Mouse (Mus musculus) hindbrain, embryonic 10.5 days (tissue): Measurements from ENCODE around the gene Vasp. TPM values are rescaled to one million over a fixed set of nuclear protein-coding genes. Genes with fewer than 3 reads are reported as not detected.
A peak's percentile ranks its signal among the peaks of the same experiment; 100 is the strongest.

Source experiments
- DNase-seq: peaks from one replicate; pipeline ENCODE4 v3.0.0-alpha.2; 2017; ENCODE audit warnings: low spot score
- H3K27ac ChIP-seq: fragments of 300-500 bp; sonication (generic); 2 replicates; pipeline ENCODE4 v1.5.1; 2016; ENCODE audit warnings: mild to moderate bottlenecking, moderate library complexity
- H3K27me3 ChIP-seq: fragments of 300-500 bp; sonication (generic); 2 replicates; pipeline ENCODE4 v1.6.1; 2016; ENCODE audit warnings: mild to moderate bottlenecking; ENCODE audit not compliant: poor library complexity, insufficient read depth, severe bottlenecking
- H3K36me3 ChIP-seq: fragments of 300-500 bp; sonication (generic); 2 replicates; pipeline ENCODE4 v1.6.1; 2016; ENCODE audit warnings: mild to moderate bottlenecking, moderate library complexity
- H3K4me1 ChIP-seq: fragments of 300-500 bp; sonication (generic); replicated peaks from 2 replicates; pipeline ENCODE4 v1.6.1; 2016; ENCODE audit warnings: mild to moderate bottlenecking
- H3K4me3 ChIP-seq: fragments of 300-500 bp; sonication (generic); 2 replicates; pipeline ENCODE4 v1.5.1; 2016; ENCODE audit warnings: mild to moderate bottlenecking, moderate library complexity
- H3K9me3 ChIP-seq: fragments of 300-500 bp; sonication (generic); 2 replicates; pipeline ENCODE4 v1.6.1; 2016; ENCODE audit warnings: mild to moderate bottlenecking, moderate library complexity
- WGBS: fragments of 180-500 bp; shearing (Covaris S2); methylation state at CpG from one replicate; pipeline ENCODE4 v1.1.7; 2016; 5-methylcytosine and 5-hydroxymethylcytosine counted together
- polyA plus RNA-seq: library from polyadenylated mRNA; unstranded; fragments of >200 nt; fragmentation: Nextera tagmentation; extraction: Ambion mirVana; gene quantifications from 2 replicates; pipeline ENCODE4 v1.2.1, GENCODE M21; 2016

Gene Vasp
- polyA plus RNA-seq, result 58.8 and 62.0 TPM in 2 replicates

DNA sequence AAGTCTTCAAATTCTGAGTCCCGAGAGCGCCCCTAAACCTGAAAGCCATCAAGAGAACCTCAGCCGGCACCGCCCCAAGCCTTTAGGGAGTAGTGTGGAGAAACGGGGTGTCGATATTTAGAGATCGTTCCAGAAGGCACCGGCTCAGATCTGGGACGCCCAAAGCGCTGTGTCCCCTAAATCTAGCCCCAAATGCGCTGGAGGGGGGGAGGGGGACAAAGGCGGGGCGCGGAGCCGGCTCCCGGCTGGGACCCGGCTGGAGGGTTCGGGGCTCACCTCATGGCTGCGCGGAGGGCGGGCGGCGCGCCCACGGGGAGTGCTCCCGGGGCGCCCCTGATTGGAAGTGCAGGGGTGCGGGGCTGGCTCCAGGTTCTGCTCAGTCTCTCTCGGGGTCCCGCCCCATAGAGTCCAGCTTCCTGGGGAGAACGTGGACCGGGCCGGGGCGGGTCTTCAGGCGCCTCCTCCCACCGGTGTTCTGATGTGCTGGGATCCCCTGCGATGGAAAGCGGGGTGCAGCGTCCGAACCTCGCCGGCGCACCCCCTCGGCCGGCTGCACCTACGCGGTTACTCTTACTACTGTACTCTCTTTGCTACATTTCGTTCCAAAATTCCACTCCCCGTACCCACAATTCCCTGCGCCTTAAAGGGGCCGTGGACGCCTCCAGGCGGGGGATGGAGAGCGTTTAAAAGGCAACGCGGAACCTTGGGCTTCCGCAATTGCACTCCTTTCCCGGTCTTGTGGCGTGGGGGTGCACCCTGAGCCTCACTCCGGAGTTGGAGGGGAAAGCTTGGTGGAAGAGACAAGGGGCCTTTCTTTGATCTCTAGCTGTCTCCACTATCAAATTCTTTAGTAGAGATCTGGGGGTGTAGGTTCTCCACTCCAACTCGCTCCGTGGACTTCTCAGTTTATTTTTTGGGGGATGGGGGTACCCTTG is at the start of gene Vasp:
TSS of gene Vasp (minus strand) at position 580 of the 935 bp plus-strand sequence.
- peaks cover 13% of the 10 kb centered on the region for H3K36me3 ChIP-seq
- peak; percentile 85 for DNase-seq
- H3K27ac ChIP-seq, result peak within 1 kb of the TSS; percentile 95
- peaks cover 41% of the 10 kb centered on the region for H3K4me1 ChIP-seq
- no peaks in the 10 kb centered on the region for H3K27me3 ChIP-seq
- H3K4me3 ChIP-seq, result peak within 1 kb of the TSS; percentile 99
- H3K9me3 ChIP-seq, result no peaks in the 10 kb centered on the region
- under 1% methylated on average over 62 of the region's 62 CpGs for WGBS

DNA sequence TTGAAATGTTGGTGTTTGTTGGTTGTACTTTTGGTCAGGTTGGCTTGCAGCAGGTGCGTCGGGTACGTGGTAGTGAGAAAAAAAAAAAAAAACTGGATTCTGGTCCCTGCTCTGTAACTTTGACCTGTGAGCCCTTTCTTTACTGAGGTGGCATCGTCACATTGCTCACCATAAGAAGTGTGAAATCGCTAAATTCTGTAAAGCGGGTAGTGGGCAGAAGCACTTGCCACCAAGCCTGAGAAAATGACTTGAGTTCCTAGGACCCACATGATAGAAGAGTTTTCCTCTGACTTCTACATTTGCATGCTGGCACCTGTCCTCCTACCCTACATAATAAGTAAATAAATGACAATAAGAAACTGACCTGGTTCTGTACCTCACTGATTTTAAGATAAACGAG is 49.0 kb upstream of the Vasp start:
- peaks cover 34% of the 10 kb centered on the region for H3K4me1 ChIP-seq
- DNase-seq, result no peak
- H3K9me3 ChIP-seq, result no peaks in the 10 kb centered on the region
- WGBS, result 42% methylated on average over 7 of the region's 7 CpGs
- H3K27me3 ChIP-seq, result peaks cover 41% of the 10 kb centered on the region
- H3K4me3 ChIP-seq, result peak overlapping the region; percentile 59; the same call in 1 of the 2 replicates
- H3K27ac ChIP-seq, result peak overlapping the region; percentile 79
- no peaks in the 10 kb centered on the region for H3K36me3 ChIP-seq

DNA sequence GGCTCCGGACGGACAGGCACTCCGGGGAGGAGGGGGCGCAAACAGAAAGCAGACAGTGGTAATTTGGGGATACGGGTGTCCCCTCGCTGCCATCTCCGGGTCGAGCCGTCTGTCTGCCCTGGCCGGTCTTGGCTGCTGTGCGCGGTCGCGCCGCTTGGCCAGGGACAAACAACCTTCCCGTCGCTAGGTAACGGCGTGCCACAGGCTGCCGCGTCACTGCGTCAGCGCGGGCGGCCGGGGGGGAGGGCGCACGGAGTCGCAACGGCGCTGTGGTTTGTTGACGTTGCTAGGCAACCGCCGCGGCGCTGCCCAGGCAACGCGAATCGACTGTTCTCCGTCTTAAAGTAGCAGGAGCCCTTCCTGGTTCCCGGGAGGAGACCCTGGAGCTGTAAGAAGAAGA is 48.3 kb upstream of the Vasp start:
- peaks cover 34% of the 10 kb centered on the region for H3K4me1 ChIP-seq
- no peaks in the 10 kb centered on the region for H3K36me3 ChIP-seq
- no peaks in the 10 kb centered on the region for H3K9me3 ChIP-seq
- DNase-seq, result peak; percentile 98
- H3K27ac ChIP-seq, result peak overlapping the region; percentile 79
- H3K4me3 ChIP-seq, result peak overlapping the region; percentile 59
- peaks cover 48% of the 10 kb centered on the region for H3K27me3 ChIP-seq
- WGBS, result under 1% methylated on average over 41 of the region's 41 CpGs

DNA sequence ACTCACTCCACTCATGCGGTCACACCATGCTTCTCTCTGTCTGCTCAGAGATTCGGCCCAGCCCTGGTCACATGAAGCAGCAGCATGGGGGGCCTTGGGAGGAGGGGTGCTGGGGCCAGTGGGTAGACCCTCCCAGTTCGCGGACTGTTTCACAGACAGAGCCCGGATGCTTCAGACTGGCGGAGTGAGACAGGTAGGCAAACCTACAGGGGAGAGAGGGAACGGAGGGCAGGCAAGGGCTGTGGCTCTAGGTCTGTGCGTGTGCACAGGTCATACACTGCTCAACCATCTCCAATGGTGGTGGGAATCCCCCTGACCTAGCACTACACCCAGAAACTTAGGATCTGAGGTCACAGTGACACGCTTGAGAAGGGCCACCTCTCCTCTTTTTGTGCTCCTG is 47.8 kb upstream of the Vasp start:
- Histone ChIP-seq H3K27me3 (peaks cover 52% of the 10 kb centered on the region), H3K4me3 (peak overlapping the region; percentile 59), H3K27ac (peak overlapping the region; percentile 79), H3K36me3 (no peaks in the 10 kb centered on the region), H3K4me1 (peaks cover 34% of the 10 kb centered on the region), H3K9me3 (no peaks in the 10 kb centered on the region)
- no peak for DNase-seq
- 22% methylated on average over 9 of the region's 9 CpGs for WGBS

DNA sequence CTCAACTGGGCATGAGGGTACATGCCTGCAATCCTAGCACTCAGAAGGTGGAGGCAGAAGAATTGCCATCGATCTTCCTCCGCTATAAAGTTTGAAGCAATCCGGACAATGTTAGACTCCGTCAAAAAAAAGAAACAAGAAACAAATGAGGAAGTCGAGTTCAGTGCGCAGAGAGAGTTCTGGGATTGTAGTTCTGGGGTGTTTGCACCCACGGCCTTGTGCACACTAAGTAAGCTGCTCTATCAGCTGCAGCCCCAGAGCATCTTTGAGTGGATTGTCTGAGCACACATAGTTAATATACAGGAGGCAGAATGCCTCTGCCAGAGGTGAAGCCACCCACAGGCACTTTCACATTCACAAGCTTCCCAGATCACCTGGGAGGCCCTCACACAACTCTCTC is 47.1 kb upstream of the Vasp start:
- H3K9me3 ChIP-seq, result no peaks in the 10 kb centered on the region
- no peak overlapping the region for H3K27ac ChIP-seq
- H3K4me3 ChIP-seq, result no peak overlapping the region
- peaks cover 34% of the 10 kb centered on the region for H3K4me1 ChIP-seq
- H3K27me3 ChIP-seq, result peaks cover 60% of the 10 kb centered on the region
- WGBS, result 83% methylated on average over 7 of the region's 7 CpGs
- DNase-seq, result no peak
- no peaks in the 10 kb centered on the region for H3K36me3 ChIP-seq

DNA sequence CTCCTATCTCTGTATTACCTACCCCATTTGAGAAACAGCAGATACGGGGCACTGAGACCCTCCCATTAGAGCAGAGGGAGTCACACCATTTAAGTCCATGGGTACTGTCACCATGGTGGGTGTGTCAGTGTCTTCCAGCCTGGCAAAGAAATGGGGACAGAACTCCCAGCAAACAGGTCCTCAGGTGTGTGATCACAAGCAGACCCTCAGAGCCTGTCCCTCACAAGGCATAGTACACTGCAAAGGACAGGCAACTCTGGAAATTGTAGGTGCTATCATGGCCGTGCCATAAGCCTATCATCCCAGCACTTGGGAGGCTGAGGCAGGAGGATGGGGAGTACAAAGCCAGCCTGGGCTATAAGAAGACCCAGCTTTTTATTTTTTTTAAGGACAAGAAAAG is 46.6 kb upstream of the Vasp start:
- no peak overlapping the region for H3K4me3 ChIP-seq
- H3K27me3 ChIP-seq, result peaks cover 65% of the 10 kb centered on the region
- H3K4me1 ChIP-seq, result peaks cover 34% of the 10 kb centered on the region
- WGBS, result 75% methylated on average over 2 of the region's 2 CpGs
- no peak for DNase-seq
- no peak overlapping the region for H3K27ac ChIP-seq
- H3K36me3 ChIP-seq, result no peaks in the 10 kb centered on the region
- no peaks in the 10 kb centered on the region for H3K9me3 ChIP-seq

DNA sequence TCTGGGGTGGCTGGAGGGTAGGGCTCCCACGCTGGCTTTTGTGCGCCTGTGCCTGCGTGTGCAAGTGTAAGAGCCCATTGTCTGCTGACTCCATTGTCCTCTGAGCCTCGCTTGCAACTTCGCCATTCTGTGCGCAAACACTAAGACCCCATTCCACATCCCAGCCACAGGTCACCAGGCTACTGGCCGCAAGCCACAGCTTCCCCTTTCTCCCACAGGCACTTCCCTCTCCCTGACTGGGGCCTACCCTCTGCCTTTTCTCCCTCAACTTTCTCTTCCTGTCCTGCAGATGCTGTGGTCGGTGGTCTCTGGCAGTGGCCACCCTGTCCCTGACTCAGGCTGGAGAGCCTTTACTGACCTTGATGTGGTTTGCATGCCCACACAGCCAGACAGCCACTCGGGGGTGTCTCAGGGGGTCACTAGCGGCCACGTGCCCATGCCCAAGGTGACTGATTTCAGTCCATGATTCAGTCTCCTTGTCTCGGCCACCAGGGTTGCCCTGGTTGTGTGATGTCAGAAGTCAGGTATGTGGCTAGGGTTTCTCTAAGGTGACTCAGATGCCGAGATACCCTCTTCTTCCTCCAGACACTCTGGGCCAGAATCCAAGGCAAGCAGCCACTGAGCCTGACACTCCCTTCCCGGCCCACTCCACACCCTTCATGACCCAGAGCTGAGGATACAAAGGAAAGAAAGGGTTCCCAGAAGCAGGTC is 45.0 kb upstream of the Vasp start:
- 48% methylated on average over 14 of the region's 14 CpGs for WGBS
- peak overlapping the region; percentile 65 for H3K27ac ChIP-seq
- H3K4me3 ChIP-seq, result peak overlapping the region; percentile 1; the same call in 1 of the 2 replicates
- peaks cover 70% of the 10 kb centered on the region for H3K27me3 ChIP-seq
- H3K9me3 ChIP-seq, result no peaks in the 10 kb centered on the region
- H3K36me3 ChIP-seq, result no peaks in the 10 kb centered on the region
- peaks cover 31% of the 10 kb centered on the region for H3K4me1 ChIP-seq
- peak; percentile 24 for DNase-seq

DNA sequence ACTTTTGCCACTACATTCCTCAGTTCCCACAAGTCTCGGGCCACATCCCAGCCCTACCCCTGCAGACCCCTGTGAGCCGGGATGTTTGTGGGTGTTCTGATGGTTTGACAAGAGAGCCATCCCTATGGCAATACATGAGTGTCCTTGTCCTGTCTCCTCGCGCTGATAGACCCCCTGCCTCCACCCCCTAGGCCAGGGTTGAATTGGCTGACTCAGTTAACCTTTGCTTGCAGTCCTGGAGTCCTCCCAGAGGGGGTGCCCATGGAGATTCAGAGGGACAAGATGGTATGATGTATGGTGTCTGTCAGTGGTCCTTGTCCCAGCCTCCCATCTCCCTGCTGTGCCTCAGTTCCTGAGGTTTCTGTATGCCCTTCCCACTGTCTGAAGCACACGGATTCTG is 42.4 kb upstream of the Vasp start:
- H3K4me3 ChIP-seq, result no peak overlapping the region
- H3K27me3 ChIP-seq, result peaks cover 69% of the 10 kb centered on the region
- peaks cover 27% of the 10 kb centered on the region for H3K4me1 ChIP-seq
- no peak for DNase-seq
- no peak overlapping the region for H3K27ac ChIP-seq
- WGBS, result 52% methylated on average over 5 of the region's 5 CpGs
- H3K36me3 ChIP-seq, result no peaks in the 10 kb centered on the region
- no peaks in the 10 kb centered on the region for H3K9me3 ChIP-seq

DNA sequence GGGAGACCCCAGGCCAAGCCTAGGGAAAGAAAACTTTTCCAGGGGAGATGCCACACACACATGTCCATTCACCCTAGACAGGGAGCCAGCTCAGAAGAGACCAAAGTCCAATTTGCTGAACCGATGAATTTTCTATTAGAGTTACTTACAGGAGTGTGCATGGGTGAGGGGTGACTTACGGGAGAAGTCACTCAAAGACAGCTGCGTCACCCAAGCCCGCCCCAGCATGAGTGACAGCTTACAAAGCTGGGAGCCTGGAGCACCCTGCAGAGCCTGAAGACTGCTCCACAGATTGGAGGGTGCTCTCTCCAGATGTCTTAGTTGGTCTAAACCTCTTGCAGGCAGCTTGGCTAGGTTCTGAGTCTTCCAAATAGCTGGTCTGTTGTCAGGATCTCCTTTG is 40.4 kb upstream of the Vasp start:
- no peak for DNase-seq
- Histone ChIP-seq H3K4me3 (no peak overlapping the region), H3K4me1 (peaks cover 44% of the 10 kb centered on the region), H3K9me3 (no peaks in the 10 kb centered on the region), H3K27me3 (peaks cover 59% of the 10 kb centered on the region), H3K27ac (no peak overlapping the region), H3K36me3 (no peaks in the 10 kb centered on the region)
- WGBS, result 36% methylated on average over 4 of the region's 4 CpGs

DNA sequence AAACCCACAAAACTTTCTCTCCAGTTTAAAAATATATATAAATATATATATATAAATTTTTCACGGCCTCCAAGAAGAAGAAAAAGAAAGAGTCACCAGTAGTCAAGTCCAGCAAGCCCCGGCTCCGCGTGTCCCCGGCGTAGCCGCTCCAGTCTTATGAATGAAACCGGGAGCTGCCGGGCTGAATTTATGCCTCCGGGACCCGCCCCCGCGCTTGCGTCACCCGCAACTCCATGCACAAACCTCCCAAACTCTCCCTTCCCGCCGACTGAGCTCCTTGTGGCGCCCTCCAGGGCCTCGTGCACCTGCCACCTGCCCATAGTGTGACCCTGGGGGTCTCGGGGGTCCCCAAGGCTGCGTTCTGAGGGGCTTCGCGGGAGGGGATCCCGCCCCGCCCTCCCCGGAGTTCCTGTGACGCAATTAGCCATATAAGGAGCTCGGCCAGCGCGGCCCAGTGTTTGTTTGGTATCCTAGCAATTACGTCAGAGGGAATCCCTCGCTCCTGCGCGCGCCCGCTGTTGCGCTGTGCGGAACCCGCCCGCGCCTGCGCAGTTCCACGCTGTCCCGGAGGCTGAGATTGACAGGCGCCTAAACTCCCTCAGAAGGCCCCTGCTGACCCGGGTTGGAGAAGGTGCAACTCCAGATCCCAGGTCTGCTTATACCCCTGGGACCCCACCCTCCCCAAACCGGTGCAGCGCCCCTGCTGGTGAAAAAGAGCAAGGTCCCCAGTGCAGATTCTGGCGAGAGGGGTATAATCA is 38.4 kb upstream of the Vasp start, which contains the start of gene Fosb:
TSS of gene Fosb (minus strand) at position 168 of the 758 bp plus-strand sequence.
- DNase-seq, result peak; percentile 95
- peak within 1 kb of the TSS; percentile 70 for H3K27ac ChIP-seq
- peaks cover 63% of the 10 kb centered on the region for H3K27me3 ChIP-seq
- no peaks in the 10 kb centered on the region for H3K36me3 ChIP-seq
- H3K4me1 ChIP-seq, result peaks cover 37% of the 10 kb centered on the region
- H3K9me3 ChIP-seq, result no peaks in the 10 kb centered on the region
- WGBS, result under 1% methylated on average over 49 of the region's 49 CpGs
- peak within 1 kb of the TSS; percentile 84 for H3K4me3 ChIP-seq

DNA sequence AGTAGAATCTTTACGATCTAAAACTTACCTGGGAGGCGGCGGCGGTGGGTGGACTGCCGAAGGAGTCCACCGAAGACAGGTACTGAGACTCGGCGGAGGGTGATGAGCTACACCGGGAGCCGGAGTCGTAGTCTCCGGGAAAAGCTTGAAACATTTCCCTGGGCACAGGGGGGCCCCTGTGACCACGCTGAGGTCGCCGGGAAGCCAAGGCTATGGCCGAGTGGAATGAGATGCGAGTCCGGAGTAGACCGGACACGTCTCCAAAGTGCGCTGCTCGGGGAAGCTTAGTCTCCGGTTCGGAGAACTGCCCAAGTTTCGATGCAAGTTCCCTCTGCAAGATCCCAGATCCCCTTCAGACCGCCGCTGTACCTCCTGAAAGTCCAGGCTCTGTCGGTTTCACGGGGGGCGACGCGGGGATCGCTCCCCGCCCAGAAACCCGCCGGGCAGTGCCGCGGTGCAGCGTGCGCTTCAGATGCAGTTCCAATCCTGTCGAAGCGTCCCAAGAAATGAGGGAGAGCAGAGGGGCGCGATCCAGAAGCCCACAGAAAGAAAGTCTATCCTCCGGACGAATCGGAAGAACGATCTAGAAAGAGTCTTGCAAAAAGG is 37.8 kb upstream of the Vasp start:
- Histone ChIP-seq H3K4me1 (peaks cover 43% of the 10 kb centered on the region), H3K4me3 (peak overlapping the region; percentile 84), H3K36me3 (no peaks in the 10 kb centered on the region), H3K27ac (no peak overlapping the region), H3K9me3 (no peaks in the 10 kb centered on the region), H3K27me3 (peaks cover 63% of the 10 kb centered on the region)
- DNase-seq, result peak; percentile 27
- WGBS, result 2% methylated on average over 48 of the region's 48 CpGs
